Mouse (Mus musculus): ENCODE data around the gene Crim1. TPM values are rescaled to one million over a fixed set of nuclear protein-coding genes. Genes with fewer than 3 reads are reported as not detected.

Gene Crim1
- polyA plus RNA-seq, 1 experiment from 2014 or later, result 3.6 TPM

GRCm38 (mm10) chr17:78364555-78365302 is 164.7 kb downstream of the Crim1 start:
- Histone ChIP-seq H3K4me3 (ENCODE audit: low read depth, low read length) (no peak overlapping the region), H3K9me3 (replicated peaks; ENCODE audit: control insufficient read depth, low read length) (no peaks in the 10 kb centered on the region)

GRCm38 (mm10) chr17:78366070-78366469 is 166.0 kb downstream of the Crim1 start:
- Histone ChIP-seq H3K4me3 (ENCODE audit: low read depth, low read length) (no peak overlapping the region), H3K9ac (ENCODE audit: low read length) (no peak overlapping the region), H3K4me1 (ENCODE audit: control insufficient read depth, insufficient read depth, low read length) (no peaks in the 10 kb centered on the region), H3K36me3 (ENCODE audit: control insufficient read depth, insufficient read depth, low read length) (0 out of 2 replicates have a peak, but pooled peaks cover 11% of the 10 kb centered on the region), H3K4me2 (ENCODE audit: low read length) (no peak overlapping the region), H3K9me3 (replicated peaks; ENCODE audit: control insufficient read depth, low read length) (no peaks in the 10 kb centered on the region), H3K27ac (ENCODE audit: low read depth, low read length) (no peak overlapping the region), H3K27me3 (replicated peaks; ENCODE audit: control insufficient read depth, insufficient read depth, low read length) (no peaks in the 10 kb centered on the region)
- DNase-seq (ENCODE audit: low spot score) (no peak), ATAC-seq (no peak)
- 95% methylated on average over 7 of the region's 7 CpGs for WGBS

More at GRCm38 (mm10) chr17:78364555-78365302, 164.7 kb downstream of the Crim1 start:
- Histone ChIP-seq H3K9ac (ENCODE audit: low read length) (no peak overlapping the region), H3K27me3 (replicated peaks; ENCODE audit: control insufficient read depth, insufficient read depth, low read length) (no peaks in the 10 kb centered on the region), H3K4me1 (ENCODE audit: control insufficient read depth, insufficient read depth, low read length) (no peaks in the 10 kb centered on the region), H3K4me2 (ENCODE audit: low read length) (no peak overlapping the region), H3K36me3 (ENCODE audit: control insufficient read depth, insufficient read depth, low read length) (0 out of 2 replicates have a peak, but pooled peaks cover 11% of the 10 kb centered on the region), H3K27ac (ENCODE audit: low read depth, low read length) (no peak overlapping the region)
- ATAC-seq, result no peak
- DNase-seq (ENCODE audit: low spot score), result no peak
- WGBS, result 91% methylated on average over 23 of the region's 23 CpGs

- 59% methylated on average over 8 of the region's 8 CpGs for WGBS
Observed at GRCm38 (mm10) chr17:78368481-78368880, 168.4 kb downstream of the Crim1 start.

GRCm38 (mm10) chr17:78370445-78370844 is 170.4 kb downstream of the Crim1 start:
- no peak for DNase-seq (ENCODE audit: low spot score)
- H3K9me3 ChIP-seq (replicated peaks; ENCODE audit: control insufficient read depth, low read length), result no peaks in the 10 kb centered on the region
- 89% methylated on average over 1 of the region's 1 CpGs for WGBS
- ATAC-seq, result no peak
- no peak overlapping the region for H3K9ac ChIP-seq (ENCODE audit: low read length)
- 0 out of 2 replicates have a peak, but pooled peaks cover 29% of the 10 kb centered on the region for H3K36me3 ChIP-seq (ENCODE audit: control insufficient read depth, insufficient read depth, low read length)
- H3K27ac ChIP-seq (ENCODE audit: low read depth, low read length), result no peak overlapping the region
- no peaks in the 10 kb centered on the region for H3K4me1 ChIP-seq (ENCODE audit: control insufficient read depth, insufficient read depth, low read length)
- H3K4me2 ChIP-seq (ENCODE audit: low read length), result no peak overlapping the region
- H3K4me3 ChIP-seq (ENCODE audit: low read depth, low read length), result no peak overlapping the region
- H3K27me3 ChIP-seq (replicated peaks; ENCODE audit: control insufficient read depth, insufficient read depth, low read length), result no peaks in the 10 kb centered on the region

More at GRCm38 (mm10) chr17:78368481-78368880, 168.4 kb downstream of the Crim1 start:
- no peak overlapping the region for H3K9ac ChIP-seq (ENCODE audit: low read length)
- no peaks in the 10 kb centered on the region for H3K27me3 ChIP-seq (replicated peaks; ENCODE audit: control insufficient read depth, insufficient read depth, low read length)
- no peak overlapping the region for H3K4me2 ChIP-seq (ENCODE audit: low read length)
- DNase-seq (ENCODE audit: low spot score), result no peak
- peak; percentile 61; the same call in 1 of the 2 replicates for ATAC-seq
- no peak overlapping the region for H3K27ac ChIP-seq (ENCODE audit: low read depth, low read length)
- H3K4me3 ChIP-seq (ENCODE audit: low read depth, low read length), result no peak overlapping the region
- no peaks in the 10 kb centered on the region for H3K9me3 ChIP-seq (replicated peaks; ENCODE audit: control insufficient read depth, low read length)
- 0 out of 2 replicates have a peak, but pooled peaks cover 19% of the 10 kb centered on the region for H3K36me3 ChIP-seq (ENCODE audit: control insufficient read depth, insufficient read depth, low read length)
- H3K4me1 ChIP-seq (ENCODE audit: control insufficient read depth, insufficient read depth, low read length), result no peaks in the 10 kb centered on the region

GRCm38 (mm10) chr17:78373174-78373573 is 173.1 kb downstream of the Crim1 start:
- Histone ChIP-seq H3K9ac (ENCODE audit: low read length) (no peak overlapping the region), H3K4me1 (ENCODE audit: control insufficient read depth, insufficient read depth, low read length) (no peaks in the 10 kb centered on the region), H3K9me3 (replicated peaks; ENCODE audit: control insufficient read depth, low read length) (no peaks in the 10 kb centered on the region), H3K36me3 (ENCODE audit: control insufficient read depth, insufficient read depth, low read length) (peaks cover 25% of the 10 kb centered on the region; the same call in 1 of the 2 replicates), H3K4me3 (ENCODE audit: low read depth, low read length) (no peak overlapping the region), H3K4me2 (ENCODE audit: low read length) (no peak overlapping the region), H3K27ac (ENCODE audit: low read depth, low read length) (no peak overlapping the region), H3K27me3 (replicated peaks; ENCODE audit: control insufficient read depth, insufficient read depth, low read length) (no peaks in the 10 kb centered on the region)
- ATAC-seq (no peak), DNase-seq (ENCODE audit: low spot score) (no peak)
- 94% methylated on average over 6 of the region's 6 CpGs for WGBS

- Histone ChIP-seq H3K36me3 (ENCODE audit: control insufficient read depth, insufficient read depth, low read length) (peaks cover 27% of the 10 kb centered on the region; the same call in 1 of the 2 replicates), H3K27ac (ENCODE audit: low read depth, low read length) (no peak overlapping the region), H3K4me2 (ENCODE audit: low read length) (no peak overlapping the region), H3K4me1 (ENCODE audit: control insufficient read depth, insufficient read depth, low read length) (no peaks in the 10 kb centered on the region), H3K4me3 (ENCODE audit: low read depth, low read length) (no peak overlapping the region), H3K27me3 (replicated peaks; ENCODE audit: control insufficient read depth, insufficient read depth, low read length) (no peaks in the 10 kb centered on the region), H3K9me3 (replicated peaks; ENCODE audit: control insufficient read depth, low read length) (no peaks in the 10 kb centered on the region), H3K9ac (ENCODE audit: low read length) (no peak overlapping the region)
- 92% methylated on average over 8 of the region's 8 CpGs for WGBS
- ATAC-seq (no peak), DNase-seq (ENCODE audit: low spot score) (no peak)
Observed at GRCm38 (mm10) chr17:78373849-78374248, 173.8 kb downstream of the Crim1 start.

GRCm38 (mm10) chr17:78374756-78375155 is 174.7 kb downstream of the Crim1 start:
- DNase-seq (ENCODE audit: low spot score) (no peak), ATAC-seq (no peak)
- WGBS, result 81% methylated on average over 10 of the region's 10 CpGs
- H3K4me1 ChIP-seq (ENCODE audit: control insufficient read depth, insufficient read depth, low read length), result no peaks in the 10 kb centered on the region
- H3K27ac ChIP-seq (ENCODE audit: low read depth, low read length), result no peak overlapping the region
- no peak overlapping the region for H3K9ac ChIP-seq (ENCODE audit: low read length)
- no peaks in the 10 kb centered on the region for H3K9me3 ChIP-seq (replicated peaks; ENCODE audit: control insufficient read depth, low read length)
- H3K27me3 ChIP-seq (replicated peaks; ENCODE audit: control insufficient read depth, insufficient read depth, low read length), result no peaks in the 10 kb centered on the region
- peaks cover 27% of the 10 kb centered on the region; the same call in 1 of the 2 replicates for H3K36me3 ChIP-seq (ENCODE audit: control insufficient read depth, insufficient read depth, low read length)
- H3K4me3 ChIP-seq (ENCODE audit: low read depth, low read length), result no peak overlapping the region
- no peak overlapping the region for H3K4me2 ChIP-seq (ENCODE audit: low read length)

- Histone ChIP-seq H3K27ac (ENCODE audit: low read depth, low read length) (no peak overlapping the region), H3K36me3 (ENCODE audit: control insufficient read depth, insufficient read depth, low read length) (peaks cover 27% of the 10 kb centered on the region; the same call in 1 of the 2 replicates), H3K9me3 (replicated peaks; ENCODE audit: control insufficient read depth, low read length) (no peaks in the 10 kb centered on the region), H3K4me1 (ENCODE audit: control insufficient read depth, insufficient read depth, low read length) (no peaks in the 10 kb centered on the region), H3K4me2 (ENCODE audit: low read length) (no peak overlapping the region), H3K27me3 (replicated peaks; ENCODE audit: control insufficient read depth, insufficient read depth, low read length) (no peaks in the 10 kb centered on the region), H3K4me3 (ENCODE audit: low read depth, low read length) (no peak overlapping the region), H3K9ac (ENCODE audit: low read length) (no peak overlapping the region)
- DNase-seq (ENCODE audit: low spot score) (no peak), ATAC-seq (no peak)
- 86% methylated on average over 8 of the region's 8 CpGs for WGBS
Observed at GRCm38 (mm10) chr17:78376587-78376986, 176.5 kb downstream of the Crim1 start.

GRCm38 (mm10) chr17:78379079-78379729 is 179.2 kb downstream of the Crim1 start:
- H3K27me3 ChIP-seq (replicated peaks; ENCODE audit: control insufficient read depth, insufficient read depth, low read length), result no peaks in the 10 kb centered on the region
- ATAC-seq, result no peak
- no peak overlapping the region for H3K27ac ChIP-seq (ENCODE audit: low read depth, low read length)
- H3K4me3 ChIP-seq (ENCODE audit: low read depth, low read length), result no peak overlapping the region
- no peaks in the 10 kb centered on the region for H3K9me3 ChIP-seq (replicated peaks; ENCODE audit: control insufficient read depth, low read length)
- no peak for DNase-seq (ENCODE audit: low spot score)
- H3K36me3 ChIP-seq (ENCODE audit: control insufficient read depth, insufficient read depth, low read length), result peaks cover 14% of the 10 kb centered on the region; the same call in 1 of the 2 replicates
- H3K4me1 ChIP-seq (ENCODE audit: control insufficient read depth, insufficient read depth, low read length), result no peaks in the 10 kb centered on the region
- 91% methylated on average over 8 of the region's 8 CpGs for WGBS
- H3K4me2 ChIP-seq (ENCODE audit: low read length), result no peak overlapping the region
- H3K9ac ChIP-seq (ENCODE audit: low read length), result no peak overlapping the region
